Mouse (Mus musculus) adrenal gland, adult 2 months (tissue): ENCODE results near the gene Rpap3. TPM values are rescaled to one million over a fixed set of nuclear protein-coding genes. Genes with fewer than 3 reads are reported as not detected.

Experiments used
- DNase-seq: peaks from one replicate; pipeline ENCODE4 v3.0.0; 2021
- polyA plus RNA-seq: library from polyadenylated mRNA; depleted of rRNA; stranded (reverse); fragments of >200 nt; gene quantifications from 2 replicates; pipeline ENCODE4 v1.2.3, GENCODE M21; 2012
- total RNA-seq, 2 experiments: library from RNA; stranded (reverse); gene quantifications; 2 replicates each; pipeline ENCODE4 v1.2.3; 2021

Rpap3 gene
- total and polyA plus RNA-seq, 3 experiments: 1.2 to 22.9 (median 14.6) TPM

GRCm38 (mm10) chr15:97731111-97731510, 25.5 kb upstream of the Rpap3 start, which contains the start of gene Endou:
TSS of gene Endou (minus strand) at chr15:97731339.
- no peak for DNase-seq

GRCm38 (mm10) chr15:97730365-97730764, 24.7 kb upstream of the Rpap3 start:
- DNase-seq: no peak

GRCm38 (mm10) chr15:97728804-97729203, 23.2 kb upstream of the Rpap3 start:
- peak; percentile 46 for DNase-seq

GRCm38 (mm10) chr15:97728394-97728793, 22.8 kb upstream of the Rpap3 start:
- DNase-seq: no peak

GRCm38 (mm10) chr15:97727520-97727919, 21.9 kb upstream of the Rpap3 start:
- no peak for DNase-seq

- DNase-seq: peak; percentile 32
Observed at GRCm38 (mm10) chr15:97727048-97727447, 21.4 kb upstream of the Rpap3 start.

GRCm38 (mm10) chr15:97726310-97726709, 20.7 kb upstream of the Rpap3 start:
- no peak for DNase-seq

- DNase-seq: peak; percentile 72
Observed at GRCm38 (mm10) chr15:97725198-97725785, 19.7 kb upstream of the Rpap3 start.

- no peak for DNase-seq
Observed at GRCm38 (mm10) chr15:97724346-97725197, 18.9 kb upstream of the Rpap3 start.

GRCm38 (mm10) chr15:97723536-97724345, 18.1 kb upstream of the Rpap3 start:
- DNase-seq: no peak

- DNase-seq: no peak
Observed at GRCm38 (mm10) chr15:97721008-97721701, 15.5 kb upstream of the Rpap3 start.

GRCm38 (mm10) chr15:97720026-97720675, 14.5 kb upstream of the Rpap3 start:
- DNase-seq: peak; percentile 30

- no peak for DNase-seq
Observed at GRCm38 (mm10) chr15:97719494-97719893, 13.9 kb upstream of the Rpap3 start.

GRCm38 (mm10) chr15:97718535-97719155, 13.0 kb upstream of the Rpap3 start:
- DNase-seq: no peak

GRCm38 (mm10) chr15:97717861-97718534, 12.4 kb upstream of the Rpap3 start:
- peak; percentile 65 for DNase-seq

GRCm38 (mm10) chr15:97716782-97717181, 11.2 kb upstream of the Rpap3 start:
- no peak for DNase-seq

- DNase-seq: no peak
Observed at GRCm38 (mm10) chr15:97715734-97716133, 10.1 kb upstream of the Rpap3 start.

GRCm38 (mm10) chr15:97715083-97715482, 9.5 kb upstream of the Rpap3 start:
- DNase-seq: no peak

GRCm38 (mm10) chr15:97712546-97712945, 6.9 kb upstream of the Rpap3 start:
- DNase-seq: no peak

- DNase-seq: no peak
Observed at GRCm38 (mm10) chr15:97710906-97711305, 5.3 kb upstream of the Rpap3 start.
